In genomic region chr12:17881371-17882116, GRCm38 (mm10) we compare ENCODE assay signal across 8 mouse cellular contexts.
DNase-seq lines count a peak whose midpoint lies in the region; ATAC-seq and TF ChIP-seq lines count a peak whose summit lies in the region.

No protein-coding gene starts in this region.

- peak overlapping the region; percentile 51 for H3K4me2 ChIP-seq in forebrain, embryonic 12.5 days
- peak overlapping the region; percentile 66 for H3K4me2 ChIP-seq in heart, embryonic 16.5 days (ENCODE audit: low read depth, low read length)
- H3K4me2 ChIP-seq in liver, embryonic 13.5 days = peak overlapping the region; percentile 64
- H3K4me2 ChIP-seq in stomach, embryonic 14.5 days (replicated peaks; ENCODE audit: low read depth, low read length) = peak overlapping the region; percentile 40

- ATAC-seq in forebrain, embryonic 12.5 days (ENCODE audit: low FRiP score) = peak; percentile 100
- peak; percentile 100 for ATAC-seq in heart, embryonic 16.5 days (replicated peaks; ENCODE audit: extremely low read depth, insufficient read depth, low FRiP score)
- ATAC-seq in liver, embryonic 13.5 days (ENCODE audit: low read depth) = peak; percentile 98
- ATAC-seq in stomach, embryonic 14.5 days (ENCODE audit: insufficient number of reproducible peaks, insufficient read depth, low FRiP score, low read depth) = peak; percentile 100

- DNase-seq in c-Kit-positive CD71-negative TER-119-negative erythroid progenitor cells, embryonic 14.5 days (ENCODE audit: low read depth) = peak; percentile 73
- peak; percentile 89 to 96 for DNase-seq in kidney, postnatal 25 days
- DNase-seq in liver, embryonic 13.5 days = peak; percentile 57
- DNase-seq in natural killer cell, adult 2 months (ENCODE audit: low spot score in 2 of 2) = peak; percentile 62 to 67

- no peaks in the 10 kb centered on the region for H3K4me1 ChIP-seq in forebrain, embryonic 12.5 days
- no peaks in the 10 kb centered on the region for H3K4me1 ChIP-seq in heart, embryonic 16.5 days (ENCODE audit: control insufficient read depth, insufficient read depth, low read length)
- no peaks in the 10 kb centered on the region for H3K4me1 ChIP-seq in liver, embryonic 13.5 days (replicated peaks)
- no peaks in the 10 kb centered on the region for H3K4me1 ChIP-seq in stomach, embryonic 14.5 days (ENCODE audit: control insufficient read depth, insufficient read depth, low read length)

- peak overlapping the region; percentile 49 for H3K4me3 ChIP-seq in C2C12 (ENCODE audit: insufficient read depth, poor library complexity, severe bottlenecking)
- peak overlapping the region; percentile 85 for H3K4me3 ChIP-seq in forebrain, embryonic 12.5 days (replicated peaks)
- H3K4me3 ChIP-seq in heart, embryonic 16.5 days (ENCODE audit: low read length) = peak overlapping the region; percentile 72
- peak overlapping the region; percentile 66 for H3K4me3 ChIP-seq in liver, embryonic 13.5 days (replicated peaks)
- peak overlapping the region; percentile 79 for H3K4me3 ChIP-seq in stomach, embryonic 14.5 days (ENCODE audit: low read depth, low read length)

- H3K27ac ChIP-seq in forebrain, embryonic 12.5 days = peak overlapping the region; percentile 90
- peak overlapping the region; percentile 92 for H3K27ac ChIP-seq in heart, embryonic 16.5 days (ENCODE audit: low read length)
- H3K27ac ChIP-seq in liver, embryonic 13.5 days = peak overlapping the region; percentile 64
- H3K27ac ChIP-seq in stomach, embryonic 14.5 days (ENCODE audit: low read length) = peak overlapping the region; percentile 84

- H3K9me3 ChIP-seq in forebrain, embryonic 12.5 days = peaks cover 18% of the 10 kb centered on the region
- H3K9me3 ChIP-seq in heart, embryonic 16.5 days (replicated peaks; ENCODE audit: control insufficient read depth, low read length) = no peaks in the 10 kb centered on the region
- H3K9me3 ChIP-seq in liver, embryonic 13.5 days (replicated peaks) = no peaks in the 10 kb centered on the region
- H3K9me3 ChIP-seq in stomach, embryonic 14.5 days (ENCODE audit: control insufficient read depth, low read depth, low read length) = no peaks in the 10 kb centered on the region

- under 1% methylated on average over 59 of the region's 59 CpGs for WGBS in forebrain, embryonic 12.5 days
- WGBS in heart, embryonic 16.5 days = under 1% methylated on average over 54 of the region's 59 CpGs
- 1% methylated on average over 53 of the region's 59 CpGs for WGBS in liver, embryonic 13.5 days (ENCODE audit: insufficient replicate concordance)
- WGBS in stomach, embryonic 14.5 days = under 1% methylated on average over 56 of the region's 59 CpGs

- H3ac ChIP-seq in C2C12 (ENCODE audit: control insufficient read depth, insufficient read length, low read depth) = peak overlapping the region; percentile 94

- H3K79me2 ChIP-seq in C2C12 (ENCODE audit: control insufficient read depth, insufficient read depth) = peaks cover 38% of the 10 kb centered on the region

- peaks cover 13% of the 10 kb centered on the region for H3K79me3 ChIP-seq in C2C12 (ENCODE audit: low read depth)

- H3K9ac ChIP-seq in forebrain, embryonic 12.5 days = peak overlapping the region; percentile 80
- peak overlapping the region; percentile 85 for H3K9ac ChIP-seq in heart, embryonic 16.5 days (ENCODE audit: low read length)
- peak overlapping the region; percentile 67 for H3K9ac ChIP-seq in liver, embryonic 13.5 days
- peak overlapping the region; percentile 84 for H3K9ac ChIP-seq in stomach, embryonic 14.5 days (replicated peaks; ENCODE audit: low read depth, low read length)

- TF ChIP-seq CTCF in C2C12 (IDR thresholded peaks at IDR 0.05; ENCODE audit: control insufficient read depth, insufficient read depth, insufficient read length) = peak; percentile 54

- H3K36me3 ChIP-seq in C2C12 (ENCODE audit: control insufficient read depth, insufficient read depth) = no peaks in the 10 kb centered on the region
- no peaks in the 10 kb centered on the region for H3K36me3 ChIP-seq in forebrain, embryonic 12.5 days (replicated peaks)
- H3K36me3 ChIP-seq in heart, embryonic 16.5 days (ENCODE audit: control insufficient read depth, insufficient read depth) = no peaks in the 10 kb centered on the region
- no peaks in the 10 kb centered on the region for H3K36me3 ChIP-seq in liver, embryonic 13.5 days
- H3K36me3 ChIP-seq in stomach, embryonic 14.5 days (ENCODE audit: control insufficient read depth, insufficient read depth, low read length) = no peaks in the 10 kb centered on the region

- H3K27me3 ChIP-seq in C2C12 (ENCODE audit: control insufficient read depth, insufficient read depth, insufficient read length) = no peaks in the 10 kb centered on the region
- no peaks in the 10 kb centered on the region for H3K27me3 ChIP-seq in forebrain, embryonic 12.5 days
- H3K27me3 ChIP-seq in heart, embryonic 16.5 days (ENCODE audit: control insufficient read depth, insufficient read depth, low read length) = no peaks in the 10 kb centered on the region
- H3K27me3 ChIP-seq in liver, embryonic 13.5 days = peaks cover 7% of the 10 kb centered on the region
- H3K27me3 ChIP-seq in stomach, embryonic 14.5 days (ENCODE audit: control insufficient read depth, insufficient read depth, low read length) = no peaks in the 10 kb centered on the region

TF ChIP-seq in C2C12, 6 proteins besides CTCF, POLR2A, EP300 and RAD21:
- TF ChIP-seq MYOG (IDR thresholded peaks at IDR 0.05; ENCODE audit: control insufficient read depth, extremely low read depth, insufficient read length) (no peak), FOSL1 (IDR thresholded peaks at IDR 0.05; ENCODE audit: insufficient read depth, low read length, poor library complexity, severe bottlenecking) (no peak), USF1 (IDR thresholded peaks at IDR 0.05; ENCODE audit: low read depth) (no peak), CEBPB (IDR thresholded peaks at IDR 0.05; ENCODE audit: low read depth) (no peak), MAX (IDR thresholded peaks at IDR 0.05) (no peak), MYOD1 (IDR thresholded peaks at IDR 0.05; ENCODE audit: control insufficient read depth, insufficient read length, low read depth) (no peak)
TF ChIP-seq in C2C12: peak in this region for 0.

Comparison
In these comparisons a context has a peak if more than half of its experiments do, and no peak if none do; other contexts are left out.
1. Peak in every context shown above with its lines: DNase-seq, ATAC-seq, H3K4me3 ChIP-seq and H3K27ac ChIP-seq.